Mouse (Mus musculus): Measurements from ENCODE around the gene Ube2u.
"Not testable (repeated sequence)": the region's sequence is repeated elsewhere in the genome, so short reads cannot be mapped to it uniquely, and the experiment has no call there.

Gene Ube2u

GRCm38 (mm10) chr4:100478592-100479321, at the start of gene Ube2u:
Ube2u (plus strand) TSS chr4:100478849.
- no peak for DNase-seq (ENCODE audit: low spot score)

DNA sequence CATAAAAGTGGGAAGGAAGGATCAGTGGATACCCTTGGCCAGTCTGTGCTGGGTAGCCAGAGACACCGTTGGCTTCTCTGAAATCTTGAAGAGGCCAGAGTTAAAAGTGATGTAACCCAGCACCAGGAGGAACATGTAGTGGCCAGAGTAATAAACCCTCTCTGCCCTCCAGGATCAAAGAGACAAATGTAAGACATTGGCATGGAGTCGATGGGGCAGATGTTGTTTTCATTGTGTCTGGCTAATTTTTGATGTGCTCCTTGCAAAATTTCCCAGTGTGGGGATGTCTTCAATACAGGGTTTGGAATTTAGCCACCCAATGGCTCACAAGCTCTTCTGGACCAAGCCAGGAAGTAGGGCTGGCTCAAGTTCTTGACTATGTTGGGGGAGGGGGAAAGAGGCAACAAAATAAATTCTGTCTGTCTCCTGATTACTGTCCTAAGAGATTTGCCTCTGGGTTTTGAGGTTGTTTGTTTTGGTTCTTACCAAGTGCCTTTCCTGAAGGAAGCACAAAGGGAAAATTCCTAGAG, 49.2 kb upstream of the Ube2u start:
- DNase-seq (ENCODE audit: low spot score) = no peak

DNA sequence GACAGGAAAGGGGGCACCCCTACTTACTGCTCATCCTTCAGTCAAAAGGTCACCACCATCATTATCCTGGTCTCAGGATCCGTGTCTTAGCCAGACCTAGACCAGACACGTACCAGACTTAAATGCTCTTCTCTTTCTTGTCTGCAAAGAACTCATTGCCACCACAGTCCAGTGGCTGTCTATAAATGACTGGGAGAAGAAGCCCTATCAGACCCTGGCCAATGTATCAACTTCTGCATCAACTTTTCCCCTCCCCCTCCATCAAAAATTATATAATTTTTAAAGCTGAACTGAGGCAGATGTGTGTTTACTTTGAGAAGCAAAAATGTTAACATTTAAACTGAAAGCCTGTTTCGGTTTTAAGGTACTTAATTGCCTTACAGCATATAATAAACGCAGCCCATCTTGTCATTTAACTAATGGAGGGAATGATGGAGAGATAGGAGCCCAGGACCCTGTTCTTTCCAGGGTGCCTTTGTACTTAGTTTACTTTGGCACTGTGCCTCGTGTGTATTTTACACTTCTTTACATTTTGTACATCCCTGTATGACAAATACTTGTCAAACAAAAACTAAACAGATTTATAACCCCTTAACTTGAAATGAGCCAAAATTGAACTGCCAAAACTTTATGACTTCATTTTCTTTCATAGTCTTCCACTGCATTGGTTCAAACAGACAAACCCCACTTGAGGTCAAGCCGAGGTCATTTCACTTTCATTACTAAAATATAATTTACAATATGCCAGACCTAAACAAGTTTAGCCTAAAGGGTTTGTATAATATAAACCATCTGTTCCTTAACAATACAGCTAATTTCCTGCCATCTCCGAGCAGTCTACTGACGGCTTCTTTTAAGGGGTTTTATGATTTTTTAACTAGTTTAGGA, 43.1 kb upstream of the Ube2u start:
- no peak for DNase-seq (ENCODE audit: low spot score)

DNA sequence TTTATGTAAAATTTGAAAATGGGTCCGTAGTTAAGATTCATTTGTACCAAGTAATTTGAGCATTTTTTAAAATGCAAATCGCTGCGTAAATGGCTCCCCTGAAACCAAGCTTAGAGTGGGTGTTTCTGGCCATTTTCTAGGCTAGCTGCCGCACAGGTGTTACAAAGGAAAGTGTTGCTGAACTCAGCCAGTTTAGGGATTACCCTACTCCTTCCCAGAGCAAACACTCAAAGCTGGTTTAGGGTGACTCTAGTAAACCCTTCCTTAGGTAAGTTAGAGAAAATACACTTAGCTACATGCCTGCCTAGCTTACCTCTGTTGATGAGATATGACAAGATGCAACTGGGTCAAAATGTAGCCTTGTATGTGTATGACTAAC, 42.5 kb upstream of the Ube2u start:
- no peak for DNase-seq (ENCODE audit: low spot score)

DNA sequence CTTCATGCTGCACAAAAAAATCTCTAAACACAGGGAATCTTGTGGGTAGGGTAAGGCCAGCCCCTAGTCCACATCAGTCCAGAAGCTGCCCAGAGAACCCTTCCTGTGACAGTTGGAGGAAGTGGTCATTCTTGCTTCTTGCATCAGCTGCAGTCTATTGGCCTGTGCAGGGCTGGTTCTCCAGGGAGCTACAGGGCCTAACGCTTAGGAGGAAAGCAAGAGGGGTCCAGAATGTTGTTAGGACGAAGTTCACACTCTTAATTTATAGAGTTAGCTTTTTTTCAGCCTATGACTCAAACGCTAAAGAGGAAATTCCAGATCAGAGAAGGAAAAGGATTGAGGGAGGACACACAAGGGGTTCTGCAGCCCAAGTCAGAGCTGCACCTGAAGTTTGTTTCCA, 31.8 kb upstream of the Ube2u start:
- DNase-seq (ENCODE audit: low spot score) = no peak

DNA sequence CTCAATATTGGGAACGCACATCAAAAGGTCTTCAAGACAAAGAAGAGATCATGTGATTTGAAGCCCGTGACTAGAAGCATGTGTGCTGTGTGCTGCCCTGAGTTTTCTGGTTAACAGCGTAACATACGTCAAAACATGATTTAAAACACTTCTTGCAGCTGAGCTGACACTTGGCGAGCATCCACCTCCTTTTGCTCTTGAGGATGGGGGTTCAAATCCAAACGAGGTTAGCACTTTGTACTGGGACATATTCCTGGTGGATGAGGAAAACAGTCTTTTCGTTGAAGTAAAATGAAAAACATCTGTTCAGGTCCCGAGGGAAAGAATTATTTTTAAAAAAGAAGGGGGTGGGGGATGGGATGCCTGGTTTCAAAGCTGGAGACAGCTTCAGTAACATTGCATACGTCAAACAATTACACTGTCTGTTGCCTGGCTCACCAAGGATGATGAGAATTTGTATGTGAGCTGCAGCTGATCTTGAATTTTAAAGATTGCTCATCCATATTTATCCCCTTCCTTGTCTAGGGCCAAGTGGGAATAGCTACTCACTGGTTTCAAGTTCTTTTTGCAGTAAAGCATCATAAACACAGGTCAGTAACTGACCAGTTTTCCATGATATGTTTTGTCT, 16.0 kb upstream of the Ube2u start:
- no peak for DNase-seq (ENCODE audit: low spot score)

- no peak for DNase-seq (ENCODE audit: low spot score)
Measured at GRCm38 (mm10) chr4:100488447-100488846, 9.8 kb downstream of the Ube2u start.

GRCm38 (mm10) chr4:100495176-100495575, 16.5 kb downstream of the Ube2u start:
- no peak for DNase-seq (ENCODE audit: low spot score)

DNA sequence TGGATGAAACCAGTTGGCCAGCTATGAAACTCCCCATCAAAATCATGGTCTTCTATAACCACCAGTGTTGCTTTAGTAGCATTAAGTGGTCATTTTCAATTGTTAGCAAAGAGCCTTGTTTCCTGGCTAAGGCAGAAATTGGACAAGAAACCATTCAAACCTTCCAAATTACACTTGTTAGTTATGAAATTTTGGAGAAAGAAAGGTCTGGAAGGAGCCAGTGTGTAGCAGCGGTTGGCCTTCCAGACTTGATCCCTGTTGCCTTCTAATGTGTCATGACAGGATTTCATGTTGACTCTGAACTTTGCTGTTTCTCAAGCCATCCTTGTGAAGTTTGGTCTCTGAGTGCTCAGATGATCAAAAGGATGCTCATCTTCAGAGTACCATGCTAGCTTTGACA, 17.9 kb downstream of the Ube2u start:
- DNase-seq (ENCODE audit: low spot score) = no peak

GRCm38 (mm10) chr4:100498192-100498591, 19.5 kb downstream of the Ube2u start:
- DNase-seq (ENCODE audit: low spot score) = no peak

GRCm38 (mm10) chr4:100499037-100499601, 20.5 kb downstream of the Ube2u start:
- DNase-seq (ENCODE audit: low spot score) = not testable (repeated sequence)

- no peak for DNase-seq (ENCODE audit: low spot score)
Measured at GRCm38 (mm10) chr4:100503337-100503736, 24.7 kb downstream of the Ube2u start.

DNA sequence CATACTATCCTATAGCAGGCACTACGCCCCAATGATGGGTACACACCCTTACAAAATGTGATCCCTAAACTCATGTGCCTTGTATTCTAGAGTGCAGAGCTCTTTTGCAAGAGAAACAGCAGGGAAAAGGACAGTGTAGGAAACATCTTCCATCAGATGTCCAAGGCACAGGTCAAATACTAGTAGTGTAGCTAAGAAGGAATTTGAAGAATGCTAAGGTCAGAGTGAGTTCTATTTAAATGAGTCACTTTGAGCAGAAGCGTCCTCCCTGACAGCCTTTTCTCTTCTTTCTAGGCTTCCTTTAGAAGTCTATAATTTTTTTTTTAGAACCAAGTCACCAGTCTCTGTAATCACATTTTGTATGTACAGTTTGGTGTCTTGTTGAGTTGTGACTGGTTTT, 39.0 kb downstream of the Ube2u start:
- DNase-seq (ENCODE audit: low spot score) = no peak

GRCm38 (mm10) chr4:100522534-100522933, 43.9 kb downstream of the Ube2u start:
- DNase-seq (ENCODE audit: low spot score) = no peak

GRCm38 (mm10) chr4:100524741-100525140, 46.1 kb downstream of the Ube2u start:
- DNase-seq (ENCODE audit: low spot score) = no peak

- no peak for DNase-seq (ENCODE audit: low spot score)
Measured at GRCm38 (mm10) chr4:100526296-100526695, 47.6 kb downstream of the Ube2u start.

DNA sequence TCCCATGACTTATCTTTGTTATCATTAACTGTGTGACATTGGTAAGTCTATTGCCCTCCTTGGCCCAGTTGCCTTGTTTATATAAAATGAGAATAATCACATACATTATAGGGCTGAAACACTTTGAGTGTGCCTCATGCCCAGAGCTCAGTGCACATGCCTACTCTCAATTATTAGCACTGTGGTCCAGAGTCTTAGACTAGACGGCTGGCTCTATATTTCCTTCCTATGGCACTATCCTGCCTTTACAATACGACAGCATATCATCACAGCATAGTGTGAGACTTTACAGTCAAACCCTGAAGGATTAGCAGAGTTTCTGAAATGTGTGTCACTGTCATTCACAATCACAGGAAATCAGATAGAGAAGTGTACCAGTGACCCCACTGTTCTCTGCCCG, 48.4 kb downstream of the Ube2u start:
- DNase-seq (ENCODE audit: low spot score) = no peak

- no peak for DNase-seq (ENCODE audit: low spot score)
Measured at GRCm38 (mm10) chr4:100527554-100528001, 48.9 kb downstream of the Ube2u start.

DNA sequence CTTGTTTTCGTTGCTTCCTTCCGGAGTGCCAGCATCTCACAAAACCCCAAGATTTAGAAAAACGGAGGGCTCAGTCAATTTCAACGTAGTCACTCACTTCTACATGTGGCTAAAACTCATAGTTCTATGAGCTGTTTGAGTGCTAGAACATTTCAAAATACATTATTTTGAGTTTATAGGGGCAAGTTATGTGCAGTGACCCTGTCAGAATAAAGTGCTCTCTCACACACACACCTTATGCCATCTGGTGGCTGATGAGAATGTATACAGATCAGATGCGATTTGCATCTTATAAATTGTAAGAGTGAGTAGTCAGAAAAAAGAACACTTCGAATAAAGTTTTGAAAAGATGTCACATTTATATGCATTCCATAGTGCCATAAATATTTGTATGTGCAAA, 55.0 kb downstream of the Ube2u start:
- DNase-seq (ENCODE audit: low spot score) = no peak

GRCm38 (mm10) chr4:100534946-100535345, 56.3 kb downstream of the Ube2u start:
- no peak for DNase-seq (ENCODE audit: low spot score)

GRCm38 (mm10) chr4:100537898-100538297, 59.2 kb downstream of the Ube2u start:
- DNase-seq (ENCODE audit: low spot score) = no peak

DNA sequence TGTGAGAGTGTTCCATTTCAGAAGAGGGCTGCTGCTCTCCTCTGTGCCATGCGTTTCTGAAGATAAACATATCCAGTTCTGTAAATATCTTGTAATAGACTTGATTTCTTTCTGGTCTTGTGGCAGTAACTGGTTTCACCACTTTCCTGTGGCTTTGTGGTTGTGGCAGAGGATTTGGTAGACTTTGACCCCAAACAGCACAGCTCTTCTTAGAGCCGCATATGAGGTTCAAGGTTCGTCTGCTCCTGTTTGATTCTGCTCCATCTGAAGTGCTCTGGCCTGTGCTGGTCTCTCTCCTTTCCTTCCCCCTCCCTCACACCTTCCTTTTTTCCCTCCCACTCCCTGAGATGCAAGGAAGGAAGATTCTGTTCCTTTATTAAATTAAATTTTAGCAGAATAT, 60.8 kb downstream of the Ube2u start:
- no peak for DNase-seq (ENCODE audit: low spot score)

All from T-cell, adult 2 months (primary cell).